8 mouse cellular contexts compared by ENCODE assay signal in genomic region chr7:100178016-100178890, GRCm38 (mm10). TPM values are rescaled to one million over a fixed set of nuclear protein-coding genes. Genes with fewer than 3 reads are reported as not detected.
DNase-seq lines count a peak whose midpoint lies in the region; ATAC-seq lines count a peak whose summit lies in the region.

No protein-coding gene starts in this region.

- H3K4me2 ChIP-seq in forebrain, embryonic 14.5 days (ENCODE audit: low read length) = peak overlapping the region; percentile 56
- peak overlapping the region; percentile 85 for H3K4me2 ChIP-seq in heart, embryonic 16.5 days (ENCODE audit: low read depth, low read length)
- H3K4me2 ChIP-seq in liver, embryonic 15.5 days = peak overlapping the region; percentile 69

- H3K9me3 ChIP-seq in forebrain, embryonic 14.5 days (replicated peaks; ENCODE audit: control insufficient read depth, low read length) = no peaks in the 10 kb centered on the region
- H3K9me3 ChIP-seq in heart, embryonic 16.5 days (replicated peaks; ENCODE audit: control insufficient read depth, low read length) = no peaks in the 10 kb centered on the region
- no peaks in the 10 kb centered on the region; the same call in 1 of the 2 replicates for H3K9me3 ChIP-seq in liver, embryonic 15.5 days (replicated peaks)

- 9% methylated on average over 30 of the region's 30 CpGs for WGBS in forebrain, embryonic 14.5 days
- 6% methylated on average over 30 of the region's 30 CpGs for WGBS in heart, embryonic 16.5 days
- 6% methylated on average over 30 of the region's 30 CpGs for WGBS in liver, embryonic 15.5 days (ENCODE audit: insufficient replicate concordance)

- H3K27ac ChIP-seq in forebrain, embryonic 14.5 days (ENCODE audit: low read depth, low read length) = no peak overlapping the region
- H3K27ac ChIP-seq in heart, embryonic 16.5 days (ENCODE audit: low read length) = no peak overlapping the region
- no peak overlapping the region for H3K27ac ChIP-seq in liver, embryonic 15.5 days (replicated peaks)

- no peaks in the 10 kb centered on the region for H3K36me3 ChIP-seq in forebrain, embryonic 14.5 days (ENCODE audit: control insufficient read depth, insufficient read depth, low read length)
- H3K36me3 ChIP-seq in heart, embryonic 16.5 days (ENCODE audit: control insufficient read depth, insufficient read depth) = no peaks in the 10 kb centered on the region
- H3K36me3 ChIP-seq in liver, embryonic 15.5 days (replicated peaks) = no peaks in the 10 kb centered on the region

- H3K27me3 ChIP-seq in forebrain, embryonic 14.5 days (replicated peaks; ENCODE audit: control insufficient read depth, insufficient read depth, low read length) = peaks cover 29% of the 10 kb centered on the region
- H3K27me3 ChIP-seq in heart, embryonic 16.5 days (ENCODE audit: control insufficient read depth, insufficient read depth, low read length) = peaks cover 21% of the 10 kb centered on the region
- peaks cover 53% of the 10 kb centered on the region for H3K27me3 ChIP-seq in liver, embryonic 15.5 days

- H3K4me3 ChIP-seq in forebrain, embryonic 14.5 days (ENCODE audit: low read depth, low read length) = peak overlapping the region; percentile 27
- peak overlapping the region; percentile 57 for H3K4me3 ChIP-seq in heart, embryonic 16.5 days (ENCODE audit: low read length)
- peak overlapping the region; percentile 39 for H3K4me3 ChIP-seq in liver, embryonic 15.5 days (replicated peaks)

- DNase-seq in layer of hippocampus, adult 11-12 months (ENCODE audit: low spot score) = peak; percentile 36
- no peak for DNase-seq in layer of hippocampus, adult 9-10 months (ENCODE audit: low spot score)
- DNase-seq in forebrain, embryonic 14.5 days (ENCODE audit: low spot score) = peak; percentile 49
- DNase-seq in kidney, postnatal 10 days = peak; percentile 70
- peak; percentile 49 for DNase-seq in neural tube, embryonic 10.5 days (ENCODE audit: extremely low spot score, low spot score)
- DNase-seq in thymus, postnatal 0 days (ENCODE audit: low spot score) = peak; percentile 52

- H3K9ac ChIP-seq in forebrain, embryonic 14.5 days (ENCODE audit: low read length) = 0 out of 2 replicates have a peak overlapping the region, but pooled peaks have one; percentile 37
- peak overlapping the region; percentile 53 for H3K9ac ChIP-seq in heart, embryonic 16.5 days (ENCODE audit: low read length)
- no peak overlapping the region for H3K9ac ChIP-seq in liver, embryonic 15.5 days

- no peak for ATAC-seq in forebrain, embryonic 14.5 days
- ATAC-seq in heart, embryonic 16.5 days (replicated peaks; ENCODE audit: extremely low read depth, insufficient read depth, low FRiP score) = peak; percentile 80
- peak; percentile 64 for ATAC-seq in liver, embryonic 15.5 days (ENCODE audit: insufficient read depth)

- peaks cover 5% of the 10 kb centered on the region; the same call in 1 of the 2 replicates for H3K4me1 ChIP-seq in forebrain, embryonic 14.5 days (ENCODE audit: control insufficient read depth, insufficient read depth, low read length)
- H3K4me1 ChIP-seq in heart, embryonic 16.5 days (ENCODE audit: control insufficient read depth, insufficient read depth, low read length) = peaks cover 9% of the 10 kb centered on the region
- H3K4me1 ChIP-seq in liver, embryonic 15.5 days (replicated peaks) = peaks cover 29% of the 10 kb centered on the region

RNA-seq across cellular contexts. Expression of gene Kcne3, which starts 2.0 kb away (rescaled TPM):
- polyA plus RNA-seq in forebrain, embryonic 14.5 days (2014; fragmentation: Nextera tagmentation; extraction: Ambion mirVana) = 0.58 and 0.91 TPM in 2 replicates
- 9.3 and 9.5 TPM in 2 replicates for polyA plus RNA-seq in heart, embryonic 16.5 days (2015; fragmentation: Nextera tagmentation; extraction: Ambion mirVana)
- 1.2 and 1.8 TPM in 2 replicates for polyA plus RNA-seq in liver, embryonic 15.5 days (2015; fragmentation: Nextera tagmentation; extraction: Ambion mirVana)
- polyA plus RNA-seq in thymus, postnatal 0 days (2015; fragmentation: Nextera tagmentation; extraction: Ambion mirVana) = 1.7 and 2.3 TPM in 2 replicates

RNA-seq across cellular contexts. Expression of gene Lipt2, which starts 19.2 kb away (rescaled TPM):
- 19.6 and 24.0 TPM in 2 replicates for polyA plus RNA-seq in forebrain, embryonic 14.5 days (2014; fragmentation: Nextera tagmentation; extraction: Ambion mirVana)
- 11.6 and 11.9 TPM in 2 replicates for polyA plus RNA-seq in heart, embryonic 16.5 days (2015; fragmentation: Nextera tagmentation; extraction: Ambion mirVana)
- 4.2 and 5.4 TPM in 2 replicates for polyA plus RNA-seq in liver, embryonic 15.5 days (2015; fragmentation: Nextera tagmentation; extraction: Ambion mirVana)
- 8.3 and 9.0 TPM in 2 replicates for polyA plus RNA-seq in thymus, postnatal 0 days (2015; fragmentation: Nextera tagmentation; extraction: Ambion mirVana)

RNA-seq across cellular contexts. Expression of gene Pgm2l1, which starts 48.9 kb away (rescaled TPM):
- 9.2 and 13.2 TPM in 2 replicates for polyA plus RNA-seq in forebrain, embryonic 14.5 days (2014; fragmentation: Nextera tagmentation; extraction: Ambion mirVana)
- 1.3 and 1.5 TPM in 2 replicates for polyA plus RNA-seq in heart, embryonic 16.5 days (2015; fragmentation: Nextera tagmentation; extraction: Ambion mirVana)
- polyA plus RNA-seq in liver, embryonic 15.5 days (2015; fragmentation: Nextera tagmentation; extraction: Ambion mirVana) = 1.4 and 1.8 TPM in 2 replicates
- polyA plus RNA-seq in thymus, postnatal 0 days (2015; fragmentation: Nextera tagmentation; extraction: Ambion mirVana) = 3.3 and 3.9 TPM in 2 replicates

RNA-seq across cellular contexts. Expression of gene Pold3, which starts 56.9 kb away (rescaled TPM):
- 49.9 and 54.1 TPM in 2 replicates for polyA plus RNA-seq in forebrain, embryonic 14.5 days (2014; fragmentation: Nextera tagmentation; extraction: Ambion mirVana)
- polyA plus RNA-seq in heart, embryonic 16.5 days (2015; fragmentation: Nextera tagmentation; extraction: Ambion mirVana) = 33.4 and 36.6 TPM in 2 replicates
- 41.6 and 43.7 TPM in 2 replicates for polyA plus RNA-seq in liver, embryonic 15.5 days (2015; fragmentation: Nextera tagmentation; extraction: Ambion mirVana)
- polyA plus RNA-seq in thymus, postnatal 0 days (2015; fragmentation: Nextera tagmentation; extraction: Ambion mirVana) = 53.2 and 57.2 TPM in 2 replicates
